Mouse (Mus musculus) liver, embryonic 13.5 days (tissue): Measurements from ENCODE around the gene Hbb-bh2. TPM values are rescaled to one million over a fixed set of nuclear protein-coding genes. Genes with fewer than 3 reads are reported as not detected.
A peak's percentile ranks its signal among the peaks of the same experiment; 100 is the strongest.
"Not testable (repeated sequence)": the region's sequence is repeated elsewhere in the genome, so short reads cannot be mapped to it uniquely, and the experiment has no call there.

Experiments used
- ATAC-seq: fragments of 200-750 bp; cut with Nextera tagmentation; 2 replicates; pipeline ENCODE4 v1.8.0; 2017; ENCODE audit warnings: low read depth, mild to moderate bottlenecking, moderate number of reproducible peaks, moderate library complexity
- DNase-seq: peaks from one replicate; pipeline ENCODE4 v3.0.0; 2022
- H3K27ac ChIP-seq: fragments of 300-500 bp; sonication (generic); 2 replicates; pipeline ENCODE4 v1.5.1; 2015; ENCODE audit warnings: moderate library complexity, mild to moderate bottlenecking, inconsistent platforms
- H3K27me3 ChIP-seq: fragments of 300-500 bp; sonication (generic); 2 replicates; pipeline ENCODE4 v1.6.1; 2015; ENCODE audit warnings: mild to moderate bottlenecking, inconsistent platforms
- H3K36me3 ChIP-seq: fragments of 300-500 bp; sonication (generic); 2 replicates; pipeline ENCODE4 v1.6.1; 2015; ENCODE audit warnings: mild to moderate bottlenecking, inconsistent platforms
- H3K4me1 ChIP-seq: fragments of 300-500 bp; sonication (generic); replicated peaks from 2 replicates; pipeline ENCODE4 v1.6.1; 2015; ENCODE audit warnings: inconsistent platforms
- H3K4me2 ChIP-seq: fragments of 300-500 bp; sonication (generic); 2 replicates; pipeline ENCODE4 v1.6.1; 2015; ENCODE audit warnings: inconsistent platforms, mild to moderate bottlenecking, moderate library complexity
- H3K4me3 ChIP-seq: fragments of 300-500 bp; sonication (generic); replicated peaks from 2 replicates; pipeline ENCODE4 v1.5.1; 2015; ENCODE audit warnings: mild to moderate bottlenecking, inconsistent platforms
- H3K9ac ChIP-seq: fragments of 300-500 bp; sonication (generic); 2 replicates; pipeline ENCODE4 v1.6.1; 2015; ENCODE audit warnings: mild to moderate bottlenecking, inconsistent platforms
- H3K9me3 ChIP-seq: fragments of 300-500 bp; sonication (generic); replicated peaks from 2 replicates; pipeline ENCODE4 v1.6.1; 2016; ENCODE audit warnings: inconsistent platforms
- WGBS: fragments of 180-500 bp; shearing (Covaris S2); methylation state at CpG from one replicate; pipeline ENCODE4 v1.1.7; 2015; ENCODE audit not compliant: insufficient replicate concordance; 5-methylcytosine and 5-hydroxymethylcytosine counted together
- polyA plus RNA-seq: library from polyadenylated mRNA; unstranded; fragments of >200 nt; fragmentation: Nextera tagmentation; extraction: Ambion mirVana; gene quantifications from 2 replicates; pipeline ENCODE4 v1.2.1, GENCODE M21; 2015

Hbb-bh2 gene
- polyA plus RNA-seq, 1 experiment from 2014 or later = 0.32 TPM

DNA sequence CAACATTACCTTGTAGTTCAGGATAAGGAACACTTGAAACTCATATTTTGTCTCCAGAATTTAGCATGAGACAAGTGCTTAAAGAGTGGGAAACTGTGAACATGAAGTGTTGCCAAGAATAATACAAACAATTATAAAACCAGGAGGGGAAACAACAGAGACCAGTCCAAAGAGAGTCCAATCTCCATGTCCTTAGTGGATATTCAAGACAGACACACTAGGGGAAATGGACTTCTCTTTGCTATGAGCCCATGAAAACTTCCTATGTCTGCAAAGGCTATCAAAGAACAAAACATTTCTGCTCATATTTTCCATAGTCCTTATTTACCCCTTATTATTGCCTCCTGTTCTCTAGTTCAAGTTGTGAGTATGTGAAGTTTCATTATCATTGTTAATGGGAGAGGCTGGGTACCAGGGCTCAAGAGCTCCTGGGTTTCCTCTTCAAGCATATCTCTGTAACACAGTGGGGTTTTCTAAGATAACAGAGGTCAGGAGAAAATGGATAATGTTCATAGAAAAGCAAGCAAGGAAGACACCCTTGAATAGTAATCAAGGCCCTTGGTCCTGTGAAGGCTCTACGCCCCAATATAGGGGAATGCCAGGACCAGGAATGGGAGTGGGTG is 29.0 kb downstream of the Hbb-bh2 start:
- no peaks in the 10 kb centered on the region for H3K27me3 ChIP-seq
- peak; percentile 62 for ATAC-seq
- H3K4me2 ChIP-seq = peak overlapping the region; percentile 45
- DNase-seq = no peak
- no peaks in the 10 kb centered on the region for H3K9me3 ChIP-seq
- peaks cover 43% of the 10 kb centered on the region for H3K4me1 ChIP-seq
- no peaks in the 10 kb centered on the region for H3K36me3 ChIP-seq
- peak overlapping the region; percentile 51 for H3K4me3 ChIP-seq
- 27% methylated on average over 1 of the region's 1 CpGs for WGBS
- peak overlapping the region; percentile 66 for H3K9ac ChIP-seq
- H3K27ac ChIP-seq = peak overlapping the region; percentile 97

DNA sequence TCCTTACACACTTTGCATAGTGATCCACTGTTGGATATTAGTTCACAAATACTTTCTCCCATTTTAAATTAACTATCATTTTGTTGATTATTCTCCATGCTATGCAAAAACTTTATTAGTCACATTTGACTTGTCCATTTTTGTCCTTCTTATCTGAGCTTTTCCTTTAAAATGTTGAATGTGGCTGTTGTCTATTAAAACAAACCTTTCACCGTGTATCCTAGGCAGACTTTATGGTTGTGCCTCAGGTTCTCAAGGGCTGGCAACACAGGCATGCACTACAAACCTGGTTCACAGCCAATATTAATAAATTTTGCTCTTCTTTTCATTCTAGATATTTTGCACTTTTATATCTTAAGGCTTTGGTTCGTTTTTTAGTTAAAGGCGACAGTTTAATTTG is 29.6 kb downstream of the Hbb-bh2 start:
- Histone ChIP-seq H3K27ac (peak overlapping the region; percentile 97), H3K4me1 (peaks cover 39% of the 10 kb centered on the region), H3K4me2 (peak overlapping the region; percentile 23; the same call in 1 of the 2 replicates), H3K9me3 (no peaks in the 10 kb centered on the region), H3K36me3 (no peaks in the 10 kb centered on the region), H3K4me3 (peak overlapping the region; percentile 51), H3K9ac (peak overlapping the region; percentile 30; the same call in 1 of the 2 replicates), H3K27me3 (no peaks in the 10 kb centered on the region)
- WGBS = 26% methylated on average over 3 of the region's 3 CpGs
- no peak for DNase-seq
- ATAC-seq = peak; percentile 21

DNA sequence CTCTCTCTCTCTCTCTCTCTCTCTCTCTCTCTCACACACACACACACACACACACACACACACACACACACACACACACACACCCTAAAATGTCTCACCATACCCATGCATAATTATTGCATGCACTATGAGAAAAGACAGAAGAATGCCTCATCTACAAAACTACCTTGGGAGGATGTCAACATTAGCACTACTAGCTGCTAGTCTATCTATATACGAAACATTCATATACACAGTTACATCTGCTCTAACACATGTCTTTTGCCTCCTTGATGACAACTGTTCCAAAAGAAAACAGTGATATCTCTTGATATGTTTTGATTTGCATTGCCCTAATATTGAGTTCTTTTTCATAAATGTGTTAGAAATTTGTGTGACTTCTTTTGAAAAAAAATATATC is 30.0 kb downstream of the Hbb-bh2 start:
- Histone ChIP-seq H3K27me3 (no peaks in the 10 kb centered on the region), H3K4me3 (peak overlapping the region; percentile 41), H3K4me2 (peak overlapping the region; percentile 60), H3K27ac (peak overlapping the region; percentile 97), H3K36me3 (no peaks in the 10 kb centered on the region), H3K4me1 (peaks cover 36% of the 10 kb centered on the region), H3K9me3 (no peaks in the 10 kb centered on the region), H3K9ac (peak overlapping the region; percentile 70)
- no peak for ATAC-seq
- no peak for DNase-seq
- WGBS = 41% methylated on average over 1 of the region's 1 CpGs

DNA sequence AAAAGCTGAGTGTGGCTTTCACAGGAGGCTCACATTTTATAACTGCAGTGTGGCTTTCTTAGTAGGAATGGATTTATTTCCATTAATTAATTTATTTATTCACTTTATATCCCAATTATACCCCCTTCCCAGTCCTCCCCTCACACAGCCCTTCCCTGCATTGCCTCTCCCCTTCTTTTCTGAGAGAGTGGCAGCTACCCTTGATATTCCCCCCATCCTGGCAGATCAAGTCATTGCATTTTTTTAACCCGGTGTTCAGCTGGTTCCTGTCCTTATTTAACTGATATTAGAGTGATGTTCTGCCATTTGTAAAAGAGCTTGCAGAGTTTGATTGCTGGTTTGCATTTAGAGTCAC is 30.5 kb downstream of the Hbb-bh2 start:
- Histone ChIP-seq H3K9ac (peak overlapping the region; percentile 70), H3K4me3 (peak overlapping the region; percentile 41), H3K36me3 (no peaks in the 10 kb centered on the region), H3K4me2 (peak overlapping the region; percentile 60), H3K4me1 (peaks cover 34% of the 10 kb centered on the region), H3K27ac (peak overlapping the region; percentile 97), H3K9me3 (no peaks in the 10 kb centered on the region), H3K27me3 (no peaks in the 10 kb centered on the region)
- ATAC-seq = no peak
- 20% methylated on average over 1 of the region's 1 CpGs for WGBS
- DNase-seq = no peak

DNA sequence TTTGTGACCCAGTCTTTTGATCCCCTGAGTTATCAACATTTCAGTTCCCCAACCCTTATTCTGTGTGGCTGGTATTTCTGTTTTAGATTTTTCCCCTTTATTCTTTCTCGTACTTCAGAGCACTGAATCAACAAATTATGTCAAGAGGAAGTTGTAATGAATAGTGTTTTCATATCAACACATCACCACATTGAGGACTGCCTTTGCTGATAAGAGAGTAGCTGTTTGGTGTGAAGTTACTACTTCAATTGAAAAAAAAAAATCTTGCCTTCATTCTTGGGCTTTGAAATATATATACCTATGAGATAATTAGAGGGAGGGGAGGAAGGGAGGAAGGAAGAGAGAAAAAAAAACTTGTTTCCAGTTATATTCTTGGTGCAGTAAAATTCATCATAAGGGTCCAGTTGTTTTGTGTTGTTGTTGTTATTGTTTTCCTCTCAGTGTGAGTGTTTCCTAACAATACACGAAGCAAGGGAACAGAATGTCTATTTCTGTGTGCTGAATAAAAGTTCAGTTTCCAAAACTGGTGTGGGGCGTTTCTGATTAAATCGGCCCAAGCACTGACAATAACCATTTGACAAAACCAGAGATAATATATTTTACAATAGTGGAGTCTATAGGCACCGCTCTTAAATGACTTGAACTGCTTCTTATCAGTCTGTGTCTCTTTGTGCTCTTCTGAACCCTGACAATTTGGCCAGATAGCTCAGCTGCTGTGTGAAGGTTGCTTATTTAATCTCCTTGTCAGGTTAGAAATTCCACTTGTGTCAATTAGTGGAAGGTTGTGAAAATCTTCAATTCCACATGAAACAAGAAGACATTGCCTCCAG is 31.1 kb downstream of the Hbb-bh2 start:
- Histone ChIP-seq H3K36me3 (no peaks in the 10 kb centered on the region), H3K27ac (peak overlapping the region; percentile 97), H3K4me3 (peak overlapping the region; percentile 41), H3K9me3 (no peaks in the 10 kb centered on the region), H3K4me1 (peaks cover 34% of the 10 kb centered on the region), H3K27me3 (no peaks in the 10 kb centered on the region), H3K4me2 (peak overlapping the region; percentile 60), H3K9ac (peak overlapping the region; percentile 70)
- ATAC-seq (no peak), DNase-seq (no peak)
- WGBS = 7% methylated on average over 5 of the region's 5 CpGs

DNA sequence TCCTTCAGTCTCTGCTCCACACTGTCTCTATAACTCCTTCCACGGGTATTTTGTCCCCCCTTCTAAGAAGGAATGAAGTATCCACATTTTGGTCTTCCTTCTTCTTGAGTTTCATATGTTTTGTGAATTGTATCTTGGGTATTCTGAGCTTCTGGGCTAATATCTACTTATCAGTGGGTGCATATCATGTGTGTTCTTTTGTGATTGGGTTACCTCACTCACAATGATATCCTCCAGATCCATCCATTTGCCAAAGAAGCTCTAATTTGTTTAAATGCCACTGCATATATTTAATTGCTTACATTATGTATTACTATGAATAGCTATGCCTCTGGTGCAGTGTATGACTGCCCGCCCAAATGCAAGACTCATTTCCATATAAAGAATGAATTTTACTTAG is 32.2 kb downstream of the Hbb-bh2 start:
- 34% methylated on average over 2 of the region's 2 CpGs for WGBS
- Histone ChIP-seq H3K4me1 (peaks cover 34% of the 10 kb centered on the region), H3K4me2 (peak overlapping the region; percentile 39), H3K9ac (peak overlapping the region; percentile 68), H3K27ac (peak overlapping the region; percentile 97), H3K4me3 (peak overlapping the region; percentile 8; the same call in 1 of the 2 replicates)
- H3K36me3 ChIP-seq, H3K27me3 ChIP-seq, DNase-seq, ATAC-seq, H3K9me3 ChIP-seq: not testable (repeated sequence)

DNA sequence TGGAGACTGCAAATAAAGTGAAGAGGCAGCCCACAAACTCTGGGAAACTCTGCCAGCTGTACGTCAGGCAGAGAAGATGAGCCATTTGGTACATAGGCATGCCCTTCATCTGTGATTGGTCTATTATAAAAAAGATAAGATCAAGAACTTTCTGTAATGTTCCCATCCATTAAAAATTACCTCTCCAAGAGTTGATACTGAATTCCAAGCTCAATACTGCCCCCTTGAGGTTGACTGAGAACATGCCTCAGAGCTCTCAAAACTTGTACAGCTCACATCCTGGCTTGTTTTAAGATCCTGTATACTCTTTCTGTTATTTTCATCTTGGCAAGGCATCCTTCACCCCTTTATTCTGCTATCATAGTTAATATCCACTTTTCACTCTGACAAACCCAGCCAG is 33.5 kb downstream of the Hbb-bh2 start:
- Histone ChIP-seq H3K27ac (peak overlapping the region; percentile 97), H3K4me1 (peaks cover 34% of the 10 kb centered on the region), H3K4me3 (no peak overlapping the region), H3K36me3 (no peaks in the 10 kb centered on the region), H3K9me3 (no peaks in the 10 kb centered on the region), H3K4me2 (no peak overlapping the region), H3K27me3 (no peaks in the 10 kb centered on the region), H3K9ac (peak overlapping the region; percentile 46; the same call in 1 of the 2 replicates)
- WGBS = 69% methylated on average over 1 of the region's 1 CpGs
- DNase-seq = peak; percentile 52
- no peak for ATAC-seq

DNA sequence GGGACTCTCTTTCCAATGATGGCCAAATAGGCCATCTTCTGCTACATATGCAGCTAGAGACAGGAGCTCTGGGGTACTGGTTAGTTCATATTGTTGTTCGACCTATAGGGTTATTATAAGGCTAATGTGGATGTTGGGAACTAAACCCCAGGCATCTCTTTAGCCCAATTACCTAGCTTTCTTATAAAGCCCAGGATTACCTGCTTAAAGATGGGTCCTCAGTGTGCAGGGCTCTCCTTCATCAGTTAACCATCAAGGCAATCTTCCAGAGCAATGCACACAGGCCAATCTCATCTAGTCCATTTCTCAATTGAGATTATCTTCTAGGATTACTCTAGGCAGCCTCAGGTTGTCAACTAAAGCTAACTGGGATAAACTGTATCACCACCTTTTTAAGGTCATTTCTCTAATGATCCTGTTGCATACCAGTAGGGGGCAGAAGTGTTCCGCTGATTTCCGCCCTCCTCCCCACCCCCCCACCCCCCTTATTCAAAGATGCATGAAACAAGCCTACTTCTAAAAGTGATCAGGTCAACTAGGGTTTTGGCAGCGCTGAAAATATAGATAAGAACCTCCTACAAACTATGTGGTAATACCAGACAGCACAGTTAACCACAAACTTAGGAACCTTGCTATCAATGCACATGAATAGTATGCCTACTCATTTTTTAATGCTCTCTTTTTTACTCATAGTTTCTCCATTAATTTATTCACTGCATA is 47.5 kb downstream of the Hbb-bh2 start:
- WGBS = 6% methylated on average over 4 of the region's 4 CpGs
- Histone ChIP-seq H3K9ac (peak overlapping the region; percentile 29; the same call in 1 of the 2 replicates), H3K27ac (peak overlapping the region; percentile 39; the same call in 1 of the 2 replicates), H3K4me2 (no peak overlapping the region), H3K4me3 (no peak overlapping the region), H3K36me3 (no peaks in the 10 kb centered on the region), H3K4me1 (peaks cover 12% of the 10 kb centered on the region), H3K9me3 (no peaks in the 10 kb centered on the region), H3K27me3 (no peaks in the 10 kb centered on the region)
- ATAC-seq = peak; percentile 96
- DNase-seq = no peak

DNA sequence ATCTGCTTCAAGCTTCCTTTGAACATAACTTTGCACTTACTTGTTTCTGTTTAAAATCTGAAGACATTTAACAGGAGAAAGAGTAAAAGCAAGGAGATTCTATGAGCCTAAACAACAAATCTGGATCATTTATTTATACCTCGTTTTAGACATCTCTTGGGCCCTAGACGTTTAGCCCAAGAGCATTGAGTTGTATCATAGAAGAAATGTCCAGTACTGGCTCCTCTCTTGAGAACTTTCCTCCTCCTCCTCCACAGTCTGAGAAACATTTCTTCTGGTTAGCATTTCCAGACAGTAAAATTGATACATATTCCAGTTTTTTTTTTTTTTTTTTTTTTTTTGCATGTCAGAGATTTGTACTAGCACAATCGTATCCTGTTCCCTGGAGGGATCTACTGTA is 48.6 kb downstream of the Hbb-bh2 start, which contains the start of gene Olfr67:
Olfr67 (minus strand) TSS at position 101 of the 400 bp plus-strand sequence.
- DNase-seq (no peak), ATAC-seq (no peak)
- peak within 1 kb of the TSS; percentile 29; the same call in 1 of the 2 replicates for H3K9ac ChIP-seq
- no peaks in the 10 kb centered on the region for H3K9me3 ChIP-seq
- H3K4me2 ChIP-seq = no peak within 1 kb of the TSS
- H3K4me3 ChIP-seq = no peak within 1 kb of the TSS
- H3K36me3 ChIP-seq = no peaks in the 10 kb centered on the region
- WGBS = 64% methylated on average over 3 of the region's 3 CpGs
- peak within 1 kb of the TSS; percentile 39; the same call in 1 of the 2 replicates for H3K27ac ChIP-seq
- no peaks in the 10 kb centered on the region for H3K27me3 ChIP-seq
- H3K4me1 ChIP-seq = peaks cover 12% of the 10 kb centered on the region
